Mouse (Mus musculus): ENCODE results near the gene Tgif1. TPM values are rescaled to one million over a fixed set of nuclear protein-coding genes. Genes with fewer than 3 reads are reported as not detected.

The Tgif1 gene
- total and polyA plus RNA-seq, 3 experiments: 5.4 to 47.6 (median 11.0) TPM

GRCm38 (mm10) chr17:70864117-70864516 lies 10.8 kb upstream of the Tgif1 start:
- ATAC-seq (ENCODE audit: extremely low read depth, insufficient number of reproducible peaks, low FRiP score, poor library complexity, severe bottlenecking) (no peak), DNase-seq (ENCODE audit: low spot score) (no peak)
- H3K27me3 ChIP-seq (ENCODE audit: insufficient read depth, low read length): no peaks in the 10 kb centered on the region
- H3K4me1 ChIP-seq (ENCODE audit: insufficient read depth, low read depth, low read length): no peaks in the 10 kb centered on the region
- H3K4me3 ChIP-seq (ENCODE audit: low read depth, low read length): no peak overlapping the region
- no peak for TF ChIP-seq POLR2AphosphoS5 (IDR thresholded peaks at IDR 0.05; ENCODE audit: insufficient replicate concordance, low read depth, low read length)
- H3K9me3 ChIP-seq (replicated peaks): 0 out of 2 replicates have a peak, but pooled peaks cover 7% of the 10 kb centered on the region
- no peaks in the 10 kb centered on the region for H3K36me3 ChIP-seq (replicated peaks)

- TF ChIP-seq GATA2 (IDR thresholded peaks at IDR 0.05; ENCODE audit: borderline replicate concordance, low read depth, low read length): no peak
- Histone ChIP-seq H3K9me3 (replicated peaks) (0 out of 2 replicates have a peak, but pooled peaks cover 4% of the 10 kb centered on the region), H3K4me1 (ENCODE audit: insufficient read depth, low read depth, low read length) (no peaks in the 10 kb centered on the region; the same call in 1 of the 2 replicates), H3K27me3 (ENCODE audit: insufficient read depth, low read length) (no peaks in the 10 kb centered on the region), H3K36me3 (replicated peaks) (no peaks in the 10 kb centered on the region), H3K4me3 (ENCODE audit: low read depth, low read length) (no peak overlapping the region)
- DNase-seq (ENCODE audit: low spot score) (no peak), ATAC-seq (ENCODE audit: extremely low read depth, insufficient number of reproducible peaks, low FRiP score, poor library complexity, severe bottlenecking) (no peak)
Measured at GRCm38 (mm10) chr17:70858814-70859213, 5.5 kb upstream of the Tgif1 start.

GRCm38 (mm10) chr17:70856871-70857415 lies 3.6 kb upstream of the Tgif1 start:
- H3K9me3 ChIP-seq (replicated peaks): peaks cover 5% of the 10 kb centered on the region
- TF ChIP-seq GATA2 (IDR thresholded peaks at IDR 0.05; ENCODE audit: borderline replicate concordance, low read depth, low read length) (no peak), POLR2AphosphoS5 (IDR thresholded peaks at IDR 0.05; ENCODE audit: insufficient replicate concordance, low read depth, low read length) (no peak), GATA1 (IDR thresholded peaks at IDR 0.05; ENCODE audit: borderline replicate concordance, low read length) (no peak), CTCF (IDR thresholded peaks at IDR 0.05; ENCODE audit: low read depth, low read length) (no peak), TAL1 (conservative IDR thresholded peaks at IDR 0.05; ENCODE audit: low read depth, low read length) (no peak)
- DNase-seq (ENCODE audit: low spot score): no peak
- no peaks in the 10 kb centered on the region for H3K27me3 ChIP-seq (ENCODE audit: insufficient read depth, low read length)
- no peaks in the 10 kb centered on the region for H3K36me3 ChIP-seq (replicated peaks)
- no peak for ATAC-seq (ENCODE audit: extremely low read depth, insufficient number of reproducible peaks, low FRiP score, poor library complexity, severe bottlenecking)
- H3K4me3 ChIP-seq (ENCODE audit: low read depth, low read length): no peak overlapping the region
- peaks cover 3% of the 10 kb centered on the region; the same call in 1 of the 2 replicates for H3K4me1 ChIP-seq (ENCODE audit: insufficient read depth, low read depth, low read length)

GRCm38 (mm10) chr17:70854021-70854420 lies 675 bp upstream of the Tgif1 start:
- Histone ChIP-seq H3K36me3 (replicated peaks) (no peaks in the 10 kb centered on the region), H3K9me3 (replicated peaks) (peaks cover 21% of the 10 kb centered on the region), H3K27me3 (ENCODE audit: insufficient read depth, low read length) (no peaks in the 10 kb centered on the region), H3K4me1 (ENCODE audit: insufficient read depth, low read depth, low read length) (peaks cover 3% of the 10 kb centered on the region; the same call in 1 of the 2 replicates), H3K4me3 (ENCODE audit: low read depth, low read length) (no peak overlapping the region)
- ATAC-seq (ENCODE audit: extremely low read depth, insufficient number of reproducible peaks, low FRiP score, poor library complexity, severe bottlenecking): no peak
- DNase-seq (ENCODE audit: low spot score): no peak
- TF ChIP-seq GATA1 (IDR thresholded peaks at IDR 0.05; ENCODE audit: borderline replicate concordance, low read length): no peak
- TF ChIP-seq TAL1 (conservative IDR thresholded peaks at IDR 0.05; ENCODE audit: low read depth, low read length): no peak
- TF ChIP-seq POLR2AphosphoS5 (IDR thresholded peaks at IDR 0.05; ENCODE audit: insufficient replicate concordance, low read depth, low read length): no peak
- TF ChIP-seq CTCF (IDR thresholded peaks at IDR 0.05; ENCODE audit: low read depth, low read length): no peak
- no peak for TF ChIP-seq GATA2 (IDR thresholded peaks at IDR 0.05; ENCODE audit: borderline replicate concordance, low read depth, low read length)

- DNase-seq (ENCODE audit: low spot score) (peak; percentile 54), ATAC-seq (ENCODE audit: extremely low read depth, insufficient number of reproducible peaks, low FRiP score, poor library complexity, severe bottlenecking) (peak; percentile 15; the same call in 1 of the 2 replicates)
- peaks cover 24% of the 10 kb centered on the region for H3K9me3 ChIP-seq (replicated peaks)
- peak overlapping the region; percentile 75 for H3K4me3 ChIP-seq (ENCODE audit: low read depth, low read length)
- H3K36me3 ChIP-seq (replicated peaks): no peaks in the 10 kb centered on the region
- peaks cover 3% of the 10 kb centered on the region; the same call in 1 of the 2 replicates for H3K4me1 ChIP-seq (ENCODE audit: insufficient read depth, low read depth, low read length)
- no peaks in the 10 kb centered on the region for H3K27me3 ChIP-seq (ENCODE audit: insufficient read depth, low read length)
- TF ChIP-seq GATA1 (IDR thresholded peaks at IDR 0.05; ENCODE audit: borderline replicate concordance, low read length): no peak
- TF ChIP-seq GATA2 (IDR thresholded peaks at IDR 0.05; ENCODE audit: borderline replicate concordance, low read depth, low read length): no peak
- TF ChIP-seq POLR2AphosphoS5 (IDR thresholded peaks at IDR 0.05; ENCODE audit: insufficient replicate concordance, low read depth, low read length): no peak
- no peak for TF ChIP-seq CTCF (IDR thresholded peaks at IDR 0.05; ENCODE audit: low read depth, low read length)
- no peak for TF ChIP-seq TAL1 (conservative IDR thresholded peaks at IDR 0.05; ENCODE audit: low read depth, low read length)
Measured at GRCm38 (mm10) chr17:70852686-70853386, 510 bp downstream of the Tgif1 start.

GRCm38 (mm10) chr17:70852011-70852685 lies 1.2 kb downstream of the Tgif1 start:
- Histone ChIP-seq H3K4me3 (ENCODE audit: low read depth, low read length) (peak overlapping the region; percentile 75), H3K9me3 (replicated peaks) (peaks cover 24% of the 10 kb centered on the region), H3K36me3 (replicated peaks) (no peaks in the 10 kb centered on the region), H3K4me1 (ENCODE audit: insufficient read depth, low read depth, low read length) (peaks cover 3% of the 10 kb centered on the region; the same call in 1 of the 2 replicates), H3K27me3 (ENCODE audit: insufficient read depth, low read length) (no peaks in the 10 kb centered on the region)
- DNase-seq (ENCODE audit: low spot score) (no peak), ATAC-seq (ENCODE audit: extremely low read depth, insufficient number of reproducible peaks, low FRiP score, poor library complexity, severe bottlenecking) (peak; percentile 6; the same call in 1 of the 2 replicates)
- TF ChIP-seq POLR2AphosphoS5 (IDR thresholded peaks at IDR 0.05; ENCODE audit: insufficient replicate concordance, low read depth, low read length): no peak
- TF ChIP-seq GATA2 (IDR thresholded peaks at IDR 0.05; ENCODE audit: borderline replicate concordance, low read depth, low read length): no peak
- TF ChIP-seq CTCF (IDR thresholded peaks at IDR 0.05; ENCODE audit: low read depth, low read length): no peak
- no peak for TF ChIP-seq TAL1 (conservative IDR thresholded peaks at IDR 0.05; ENCODE audit: low read depth, low read length)
- no peak for TF ChIP-seq GATA1 (IDR thresholded peaks at IDR 0.05; ENCODE audit: borderline replicate concordance, low read length)

All from G1E (cell line).